Mouse (Mus musculus) frontal cortex, postnatal 14 days (tissue): ENCODE measurements around the gene Kif11.

Source experiments
- DNase-seq, 2 experiments: peaks; one replicate each; pipeline ENCODE4 v3.0.0; 2022; ENCODE audit warnings: low spot score in 2 of 2

Gene Kif11

DNA sequence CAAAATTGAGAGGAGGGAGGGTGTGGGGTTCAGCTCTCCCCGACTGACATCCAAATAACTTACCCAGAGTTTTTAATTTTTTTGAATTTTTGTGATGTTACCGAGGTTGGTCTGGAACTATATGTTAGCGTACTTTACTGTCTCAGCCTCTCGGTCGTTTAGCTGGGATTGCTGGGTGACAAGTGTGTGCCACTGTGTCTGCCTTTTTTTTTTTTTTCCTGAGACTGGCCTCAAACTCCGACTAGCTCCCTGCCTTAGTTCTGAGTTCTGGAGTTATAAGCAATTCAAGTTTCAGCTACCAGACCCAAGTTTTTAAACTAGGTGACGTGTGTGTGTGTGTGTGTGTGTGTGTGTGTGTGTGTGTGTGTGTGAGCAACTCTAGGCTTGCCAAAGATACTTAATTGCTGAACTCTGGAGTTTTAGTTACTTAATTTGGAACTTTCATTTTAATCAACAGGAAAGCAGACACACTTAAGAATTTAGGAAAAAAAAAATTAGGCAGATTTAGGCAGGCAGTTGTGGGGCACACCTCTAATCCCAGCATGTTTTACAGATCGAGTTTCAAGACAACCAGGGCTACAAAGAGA is 1.3 kb downstream of the Kif11 start:
- DNase-seq: no peak

DNA sequence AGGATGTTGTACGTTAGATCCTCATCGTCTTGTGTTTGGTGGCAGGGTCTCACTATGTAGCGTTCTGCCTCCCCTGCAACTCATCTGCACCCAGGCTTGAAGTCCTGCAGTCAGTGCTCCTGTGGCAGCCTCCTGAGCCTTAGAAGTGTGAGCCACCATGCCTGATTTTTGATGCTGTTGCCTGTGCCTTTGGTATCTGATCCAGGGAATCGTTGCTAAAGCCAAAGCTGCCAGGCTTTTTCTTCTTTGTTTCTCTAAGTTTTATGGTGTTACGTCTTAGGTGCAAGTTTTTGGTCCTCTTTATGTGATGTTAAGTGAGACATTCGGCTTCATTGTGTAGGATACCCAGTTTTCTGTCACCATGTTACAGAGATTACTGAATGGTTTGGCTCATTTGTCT is 2.6 kb downstream of the Kif11 start:
- DNase-seq: no peak

DNA sequence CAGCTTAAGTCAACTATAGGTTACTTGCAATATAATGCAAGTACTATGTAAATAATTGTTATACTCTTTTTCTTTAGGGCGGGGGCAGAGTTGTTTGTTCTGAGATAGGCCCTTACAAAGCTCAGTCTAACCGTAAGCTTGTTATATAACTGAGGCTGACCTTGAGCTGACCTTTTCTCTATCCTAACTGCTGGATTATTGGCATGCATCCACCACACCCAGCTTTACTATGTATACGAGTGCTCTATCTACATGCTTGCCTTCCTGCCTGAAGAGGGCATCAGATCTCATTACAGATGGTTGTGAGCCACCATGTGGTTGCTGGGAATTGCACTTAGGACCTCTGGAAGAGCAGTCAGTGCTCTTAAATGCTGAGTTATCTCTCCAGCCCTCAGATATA is 9.9 kb downstream of the Kif11 start:
- DNase-seq: no peak

DNA sequence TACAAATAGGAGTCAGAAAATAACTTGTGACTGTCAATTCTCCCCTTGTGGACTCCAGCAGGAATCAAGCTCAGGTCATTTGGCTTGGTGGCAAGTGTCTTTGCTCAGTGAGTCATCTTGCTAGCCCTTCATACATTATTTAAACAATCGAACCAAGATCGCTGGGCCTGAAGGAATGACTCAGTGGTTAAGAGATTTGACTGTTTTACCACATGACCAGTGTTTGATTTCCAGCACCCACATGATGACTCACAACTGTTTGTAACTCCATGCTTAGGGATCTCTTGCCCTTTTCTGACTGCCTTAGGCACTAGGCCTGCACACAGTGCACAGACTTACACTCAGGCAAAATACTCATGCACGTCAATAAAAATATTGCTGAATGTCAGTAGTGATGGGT is 15.7 kb downstream of the Kif11 start:
- no peak for DNase-seq

DNA sequence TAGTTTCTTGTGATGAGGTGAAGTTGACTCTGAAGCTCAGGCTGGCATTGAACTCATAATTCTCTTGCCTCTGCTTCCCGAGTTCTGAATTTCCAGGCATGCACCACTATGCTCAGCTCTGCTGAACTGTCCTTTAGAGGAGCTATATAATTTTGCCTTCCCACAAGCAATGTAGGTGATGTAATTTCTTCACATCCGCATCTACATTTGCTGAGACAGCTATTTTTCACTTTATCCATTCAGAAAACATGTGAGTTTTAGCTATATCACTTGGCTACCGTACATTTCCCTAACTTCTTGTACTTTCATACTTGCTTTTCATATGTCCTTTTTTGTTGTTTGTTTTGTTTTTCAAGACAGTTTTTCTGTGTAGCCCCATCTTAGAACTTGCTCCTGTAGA is 20.1 kb downstream of the Kif11 start:
- no peak for DNase-seq

DNA sequence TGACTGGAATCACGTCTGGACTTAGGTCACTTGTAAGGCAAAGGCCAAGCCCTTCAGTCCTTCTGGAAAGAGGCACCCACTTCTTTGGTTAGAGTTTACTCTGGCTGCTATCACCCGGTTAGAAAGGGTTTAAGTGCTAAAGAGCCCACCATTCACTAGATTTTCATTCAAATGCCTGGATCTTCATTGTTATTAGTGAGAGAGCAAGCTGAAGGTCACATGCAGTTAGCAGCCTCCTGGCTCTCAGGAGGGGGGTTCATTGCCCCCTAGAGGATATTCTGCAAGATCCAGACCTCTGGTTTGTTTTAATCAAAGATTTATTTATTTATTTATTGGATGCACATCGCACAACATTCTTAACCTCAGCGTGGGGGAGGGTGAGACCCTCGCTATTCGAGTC is 24.7 kb downstream of the Kif11 start:
- no peak for DNase-seq

DNA sequence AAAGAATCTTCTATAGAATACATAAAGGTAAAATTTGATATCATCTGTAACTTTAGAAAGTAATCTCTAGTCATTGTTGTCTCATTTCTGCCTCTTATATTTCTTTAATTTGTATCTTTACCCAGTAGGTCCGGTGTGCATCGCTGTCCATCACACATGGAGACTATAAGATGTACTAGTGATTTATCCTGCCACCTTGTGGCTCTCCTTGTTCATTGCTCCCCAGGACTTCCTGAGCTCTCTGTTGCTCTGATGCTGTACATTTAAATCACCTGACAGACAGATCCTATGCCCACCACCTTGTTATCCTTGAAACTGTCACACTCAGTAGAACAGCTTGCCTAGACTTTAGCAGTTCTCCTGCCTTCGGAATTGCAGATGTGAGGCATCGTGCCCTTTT is 42.1 kb downstream of the Kif11 start:
- DNase-seq: peak in 1 of 2 experiments; percentile 33

DNA sequence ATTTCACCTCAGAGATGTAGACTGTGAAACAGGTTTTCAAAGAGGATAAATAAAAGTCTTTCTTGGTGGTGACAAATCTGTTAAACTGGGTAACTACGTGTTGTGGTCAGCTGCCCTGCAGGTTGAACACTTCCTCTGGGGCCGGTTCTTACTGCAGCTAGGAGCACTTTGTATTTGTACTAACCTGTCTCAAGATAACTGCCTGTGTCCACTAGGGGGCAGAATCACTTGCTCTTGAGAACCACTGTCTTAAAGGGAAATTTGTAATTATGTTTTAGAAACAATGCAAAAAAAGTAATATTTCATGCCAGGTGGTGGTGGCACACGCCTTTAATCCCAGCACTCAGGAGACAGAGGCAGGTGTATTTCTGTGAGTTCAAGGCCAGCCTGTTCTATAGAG is 43.4 kb downstream of the Kif11 start:
- peak in 1 of 2 experiments; percentile 23 for DNase-seq

DNA sequence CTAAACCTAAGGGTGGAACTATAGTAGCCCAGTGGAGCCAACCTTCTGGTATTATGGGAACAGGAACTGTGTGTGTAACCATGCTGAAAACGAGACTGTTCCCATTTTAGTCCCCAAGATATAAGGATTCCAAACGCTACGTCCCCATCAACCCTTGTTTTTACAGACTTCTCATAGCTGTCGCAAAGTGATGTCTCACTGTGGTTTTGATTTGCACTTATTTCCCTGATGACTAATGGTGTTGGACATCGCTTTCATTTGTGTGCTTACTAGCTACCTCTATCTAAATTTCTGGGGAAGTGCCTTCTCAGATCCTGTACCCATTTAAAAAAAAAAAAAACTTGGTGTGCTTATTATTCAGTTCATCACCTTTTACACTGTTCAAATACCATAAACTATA is 52.4 kb downstream of the Kif11 start:
- no peak for DNase-seq

DNA sequence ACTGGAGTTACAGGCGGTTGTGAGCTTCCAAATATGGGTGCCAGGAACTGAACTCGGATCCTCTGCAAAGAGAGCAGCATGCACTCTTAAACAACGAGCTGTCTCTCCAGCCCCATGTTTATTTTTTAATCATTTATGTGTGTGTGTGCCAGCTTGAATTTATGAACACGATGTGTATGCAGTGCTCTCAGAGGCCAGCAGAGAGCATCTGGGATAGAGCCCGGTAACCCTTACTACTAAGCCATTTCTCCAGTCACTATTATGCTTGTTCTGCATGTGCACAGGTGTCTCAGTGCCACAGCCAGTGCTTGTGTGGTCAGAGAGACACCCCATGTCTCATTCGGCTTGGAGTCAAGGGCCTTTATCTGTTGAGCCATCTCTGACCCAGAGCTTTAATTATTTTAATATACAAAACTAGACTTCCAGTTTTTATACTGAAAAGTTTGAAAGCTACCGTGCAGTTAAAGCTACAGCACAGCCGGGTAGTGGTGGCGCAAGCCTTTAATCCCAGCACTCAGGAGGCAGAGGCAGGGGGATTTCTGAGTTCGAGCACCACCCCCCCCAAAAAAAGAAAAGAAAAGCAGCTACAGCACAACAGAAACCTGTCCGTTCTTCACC is 55.0 kb downstream of the Kif11 start:
- no peak for DNase-seq

DNA sequence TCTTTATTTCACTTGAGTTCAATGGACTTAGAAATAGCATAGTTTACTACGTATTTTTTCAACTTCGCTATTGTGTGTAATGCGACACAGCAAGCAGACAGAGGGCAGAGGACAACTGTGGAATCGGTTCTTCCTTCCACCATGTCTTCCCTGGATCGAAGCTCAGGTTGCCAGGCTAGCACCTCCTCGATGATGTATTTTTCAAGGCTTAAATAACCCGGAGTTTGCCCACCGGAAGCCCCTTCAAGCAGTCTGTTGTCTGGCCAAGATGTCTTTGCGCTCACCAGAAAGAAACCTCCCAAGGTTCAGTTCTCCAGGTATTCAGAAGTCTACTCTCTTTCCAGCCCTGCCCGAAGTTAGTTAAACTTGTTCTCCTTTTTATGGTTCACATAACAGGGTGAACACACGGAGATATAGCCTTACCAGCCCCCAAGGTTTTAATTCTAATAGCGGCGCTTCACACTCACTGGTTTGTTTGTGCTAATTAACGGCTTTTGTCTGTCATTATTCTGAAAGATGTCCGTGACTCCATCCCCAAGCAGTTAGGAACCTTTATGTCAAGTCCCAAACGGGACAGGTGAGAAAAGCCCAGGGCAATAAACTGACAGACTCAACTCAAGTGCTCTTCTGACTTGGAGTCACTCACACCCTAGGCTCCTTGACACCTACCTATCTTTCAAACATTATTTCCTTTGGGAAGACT is 56.8 kb downstream of the Kif11 start:
- DNase-seq: no peak

DNA sequence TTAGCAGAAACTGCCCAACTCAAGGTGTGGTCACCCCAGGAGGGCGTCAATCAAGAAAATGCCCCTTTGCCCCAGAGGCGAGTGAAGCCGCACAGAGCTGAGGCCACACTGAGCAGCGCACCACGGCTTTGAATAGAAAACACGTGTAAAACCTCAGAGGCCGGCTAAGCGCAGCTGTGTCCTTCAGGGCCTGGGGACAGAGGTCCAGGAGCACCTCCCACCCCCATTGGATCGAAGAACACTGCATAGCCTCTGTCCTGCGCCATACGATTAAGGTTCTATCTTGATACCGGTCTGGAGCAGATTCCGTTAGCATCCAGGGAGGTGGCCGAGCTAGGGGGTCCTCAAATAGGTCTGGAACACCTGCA is 57.7 kb downstream of the Kif11 start:
- DNase-seq: no peak

DNA sequence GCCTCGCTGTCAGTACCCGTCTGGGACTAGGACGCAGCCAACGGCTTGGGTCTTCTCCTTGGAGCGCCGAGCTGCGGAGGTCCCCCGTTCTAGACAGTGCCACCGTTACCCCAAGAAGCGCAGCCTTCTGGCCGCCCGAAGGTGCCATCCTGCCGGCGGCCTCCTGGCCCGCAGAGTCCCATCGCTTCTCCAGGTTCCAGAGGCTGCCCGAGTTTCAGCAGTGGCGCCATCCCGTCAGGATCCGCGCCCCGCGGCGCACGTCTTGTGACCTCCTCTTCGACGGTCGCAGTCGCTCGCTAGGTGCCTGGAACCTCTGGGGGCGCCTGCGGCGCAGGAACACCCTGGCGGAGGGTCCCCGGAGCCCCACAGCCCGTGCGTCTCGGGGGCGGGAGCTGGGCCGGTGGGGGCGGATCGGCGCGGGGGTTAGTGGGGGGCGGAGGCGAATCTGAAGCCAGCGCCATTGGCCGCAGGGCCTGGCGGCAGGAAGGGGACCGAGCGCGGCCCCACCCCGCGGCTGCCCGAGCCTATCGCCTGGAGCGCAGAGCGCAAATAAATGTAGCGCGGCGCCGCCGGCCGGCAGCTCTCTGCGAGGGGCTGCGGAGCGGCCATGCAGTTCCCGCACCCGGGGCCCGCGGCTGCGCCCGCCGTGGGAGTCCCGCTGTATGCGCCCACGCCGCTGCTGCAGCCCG is 58.2 kb downstream of the Kif11 start, which contains the start of gene Hhex:
TSS of gene Hhex (plus strand) at position 548 of the 689 bp plus-strand sequence.
- peak in 1 of 2 experiments; percentile 20 for DNase-seq

DNA sequence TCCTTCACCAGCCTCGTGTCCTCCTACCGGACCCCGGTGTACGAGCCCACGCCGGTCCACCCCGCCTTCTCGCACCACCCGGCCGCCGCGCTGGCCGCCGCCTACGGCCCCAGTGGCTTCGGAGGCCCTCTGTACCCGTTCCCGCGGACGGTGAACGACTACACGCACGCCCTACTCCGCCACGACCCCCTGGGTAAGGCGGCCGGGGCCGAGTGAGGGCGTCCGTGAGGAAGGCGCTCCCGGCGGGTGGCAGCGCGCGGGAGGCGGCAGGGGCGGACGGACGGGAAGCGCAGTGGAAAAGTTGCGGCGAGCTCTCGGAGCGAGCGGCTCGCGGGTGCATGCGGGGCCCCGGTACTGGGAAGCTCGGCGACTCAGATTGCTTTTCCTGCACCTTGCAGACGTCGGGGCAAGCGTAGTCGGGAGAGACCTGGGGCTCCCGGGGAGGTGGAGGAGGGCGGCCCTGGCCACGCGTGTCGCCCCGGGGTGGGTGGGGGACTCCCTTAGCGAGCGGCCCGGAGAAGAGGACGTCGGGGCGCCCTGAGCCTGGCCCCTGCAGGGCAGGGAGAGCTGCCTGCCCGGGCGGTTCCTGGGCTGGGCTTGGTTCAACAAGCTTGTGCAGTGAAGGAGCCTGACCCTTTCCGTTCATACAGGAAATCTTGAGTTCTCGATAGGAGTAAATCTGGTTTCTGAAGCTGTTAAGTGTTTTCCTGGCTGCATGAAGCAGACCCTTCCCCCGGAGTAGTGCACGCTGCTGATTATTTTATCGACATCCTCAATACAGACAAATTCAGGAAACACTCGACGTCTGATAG is 59.0 kb downstream of the Kif11 start:
- peak in 1 of 2 experiments; percentile 5 for DNase-seq

DNA sequence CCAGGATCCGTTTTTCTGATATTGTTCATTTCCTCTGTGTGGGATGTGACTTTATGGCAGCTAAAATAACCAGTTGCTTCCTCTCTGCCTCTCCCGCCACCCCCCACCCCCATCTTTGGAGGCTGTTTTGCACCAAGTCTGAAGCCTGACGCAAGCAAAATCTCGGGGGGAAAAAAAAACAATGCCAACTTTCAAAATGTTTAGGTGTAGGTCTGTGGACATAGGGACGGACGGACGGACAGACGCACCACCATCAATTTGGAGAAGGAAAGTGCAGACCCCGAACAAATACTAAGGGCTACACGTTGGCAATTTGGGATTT is 59.6 kb downstream of the Kif11 start:
- no peak for DNase-seq

DNA sequence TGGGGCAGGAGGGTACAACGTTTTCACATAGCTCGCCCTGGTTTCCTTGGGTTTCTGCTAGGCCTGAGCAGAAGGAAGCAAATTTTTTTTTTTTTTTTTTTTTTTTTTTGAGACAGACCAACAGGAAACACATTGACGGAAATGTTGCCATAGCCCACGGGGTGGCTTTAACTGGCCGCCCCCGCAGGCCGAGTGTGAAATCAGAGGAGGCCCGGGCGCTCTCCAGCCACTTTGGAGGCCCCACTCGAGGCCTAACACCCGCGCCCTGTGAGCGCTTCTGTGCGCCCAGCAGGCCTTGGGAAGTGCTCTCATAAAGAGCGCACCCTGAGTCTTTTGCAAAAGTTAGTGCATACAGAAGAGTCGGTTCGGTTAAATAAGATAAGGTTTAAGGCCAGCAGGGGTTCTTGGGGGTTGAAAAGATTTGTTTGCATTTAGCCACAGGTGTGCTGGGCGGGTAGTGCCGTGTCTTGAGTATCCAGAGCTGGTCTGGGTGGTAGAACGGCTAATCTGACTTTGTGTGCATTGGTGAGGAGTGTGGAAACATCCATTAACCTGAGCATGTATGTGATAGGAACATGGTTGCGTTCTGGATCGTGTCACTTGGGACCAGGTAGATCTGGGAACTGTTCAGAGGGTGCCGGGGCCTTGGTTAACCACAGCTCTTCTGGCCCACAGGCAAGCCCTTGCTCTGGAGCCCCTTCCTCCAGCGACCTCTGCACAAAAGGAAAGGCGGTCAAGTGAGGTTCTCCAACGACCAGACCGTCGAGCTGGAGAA is 60.5 kb downstream of the Kif11 start:
- DNase-seq: peak in 1 of 2 experiments; percentile 3

DNA sequence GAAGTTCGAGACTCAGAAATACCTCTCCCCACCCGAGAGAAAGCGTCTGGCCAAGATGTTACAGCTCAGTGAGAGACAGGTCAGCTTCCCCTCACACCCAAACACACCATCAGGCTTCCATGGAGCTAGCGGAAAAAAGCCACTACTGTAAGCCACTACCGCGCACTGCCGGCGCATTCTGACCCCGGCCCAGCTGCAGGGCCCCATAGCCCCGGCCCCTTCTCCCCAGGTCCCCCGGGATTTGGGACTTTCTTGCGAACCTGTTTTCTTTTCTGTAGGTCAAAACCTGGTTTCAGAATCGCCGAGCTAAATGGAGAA is 61.0 kb downstream of the Kif11 start:
- DNase-seq: no peak

DNA sequence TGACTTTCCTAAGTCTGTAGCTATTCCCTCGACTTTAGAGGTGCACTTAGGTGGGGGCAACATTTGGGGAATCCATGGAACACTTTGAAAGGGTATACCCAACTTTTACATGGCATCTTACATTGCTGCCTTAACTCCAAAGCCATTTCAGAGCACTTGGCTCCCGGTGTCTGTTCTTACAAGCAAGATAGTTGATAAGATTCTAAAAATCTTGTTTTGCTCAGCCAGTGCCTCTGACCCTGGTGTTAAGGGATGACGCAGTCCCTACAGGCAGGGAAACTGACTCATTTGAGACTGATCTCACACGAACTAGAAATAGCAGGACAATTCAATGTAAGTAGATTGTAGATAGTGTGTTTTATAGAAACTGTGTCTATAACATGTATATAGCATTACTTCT is 64.0 kb downstream of the Kif11 start:
- no peak for DNase-seq

DNA sequence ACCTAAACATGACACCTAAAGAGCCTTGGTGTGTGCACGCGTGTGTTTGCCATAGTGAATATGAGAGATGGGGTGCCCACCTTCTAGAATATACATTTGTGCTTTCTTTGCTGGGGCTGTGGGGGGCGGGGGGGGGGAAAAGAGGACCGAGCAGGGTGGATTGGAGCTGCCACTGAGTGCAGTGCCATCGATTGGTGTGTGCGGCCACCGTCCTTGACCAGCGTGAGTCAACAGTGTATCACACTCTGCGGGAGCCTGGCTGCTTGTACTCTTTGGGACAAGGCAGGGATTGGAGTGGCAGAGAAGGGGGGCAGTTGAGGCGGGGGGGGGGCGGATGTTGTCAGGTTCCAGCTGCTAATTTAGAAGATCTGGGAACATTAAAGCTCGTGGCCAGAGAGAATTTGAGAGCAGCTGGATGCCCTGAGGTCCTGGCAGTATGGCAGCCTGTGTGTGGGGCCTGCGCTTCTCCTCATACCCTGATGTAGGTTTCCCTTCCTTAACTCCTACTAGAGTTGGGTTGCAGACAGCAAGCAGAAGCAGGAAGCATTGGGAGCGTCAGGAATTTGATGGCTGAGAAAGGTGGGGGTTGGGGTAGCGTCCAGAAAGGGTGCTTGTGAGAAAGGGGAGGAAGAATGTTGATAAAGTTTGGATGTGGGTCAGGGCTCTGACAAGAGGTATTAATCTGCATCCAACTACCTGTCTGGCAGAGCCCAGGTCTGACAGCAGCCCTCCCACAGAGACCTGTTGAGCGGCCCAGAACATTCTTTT is 64.7 kb downstream of the Kif11 start:
- DNase-seq: no peak

DNA sequence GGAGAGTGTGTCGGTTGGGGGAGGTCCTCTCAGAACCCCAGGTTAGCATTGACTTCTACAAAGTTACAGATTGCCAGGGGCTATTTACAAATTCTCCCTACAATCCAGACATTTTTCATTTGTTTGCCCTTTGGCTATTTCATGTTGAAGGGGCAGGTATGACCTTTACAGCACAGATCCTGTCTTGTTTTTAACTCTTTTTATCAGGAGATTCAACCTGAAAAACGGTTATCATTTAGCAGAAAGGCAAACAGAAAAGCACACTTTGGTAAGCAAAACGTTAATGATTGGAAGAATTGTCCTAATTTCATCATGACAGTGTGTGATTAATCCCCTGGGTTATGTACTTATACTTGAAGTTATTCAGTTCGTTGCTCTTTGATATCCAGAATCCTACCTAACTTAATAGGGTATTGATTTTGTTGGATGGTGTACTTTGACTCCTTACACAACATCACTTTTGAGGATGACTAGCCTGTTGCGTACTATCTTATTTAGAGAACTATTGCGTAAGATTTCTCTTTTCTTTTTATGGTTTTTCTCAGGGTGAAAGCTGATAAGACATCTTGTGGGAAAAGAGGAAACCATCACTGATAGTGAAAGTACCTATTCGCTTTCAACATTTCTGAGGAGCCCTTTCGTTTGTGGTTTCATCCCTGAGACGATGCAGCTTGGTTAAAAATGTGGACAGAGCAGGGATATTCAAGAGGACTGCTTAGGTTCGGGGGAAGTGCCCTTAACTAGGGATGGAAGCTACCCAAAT is 66.5 kb downstream of the Kif11 start:
- no peak for DNase-seq
